Mouse (Mus musculus): ENCODE data around the gene 4933424G06Rik.
"Not testable (repeated sequence)": the region's sequence is repeated elsewhere in the genome, so short reads cannot be mapped to it uniquely, and the experiment has no call there.

4933424G06Rik gene

DNA sequence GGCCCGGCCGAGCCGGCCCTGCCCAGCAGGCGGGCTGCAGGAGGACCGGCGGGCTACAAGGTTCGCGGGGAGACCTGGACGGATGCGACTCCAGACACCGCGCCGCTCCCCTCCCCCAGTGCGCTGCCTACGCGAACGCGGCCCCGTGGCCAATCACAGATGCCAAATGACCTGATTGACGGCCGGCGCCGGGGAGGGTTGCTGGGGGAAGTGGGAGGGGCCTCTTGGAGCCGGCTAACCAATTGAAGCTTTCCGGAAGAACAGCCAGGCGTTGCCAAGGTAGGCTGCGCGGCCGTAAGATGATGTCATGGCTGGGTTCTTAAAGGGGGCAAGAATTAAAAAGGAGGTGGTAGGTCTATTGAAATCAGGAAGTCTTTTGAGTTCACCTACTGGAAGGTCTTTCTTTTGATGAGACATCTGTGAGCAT lies at the start of gene 4933424G06Rik:
4933424G06Rik (plus strand) TSS at position 296 of the 427 bp plus-strand sequence.
- peak; percentile 98 for DNase-seq

DNA sequence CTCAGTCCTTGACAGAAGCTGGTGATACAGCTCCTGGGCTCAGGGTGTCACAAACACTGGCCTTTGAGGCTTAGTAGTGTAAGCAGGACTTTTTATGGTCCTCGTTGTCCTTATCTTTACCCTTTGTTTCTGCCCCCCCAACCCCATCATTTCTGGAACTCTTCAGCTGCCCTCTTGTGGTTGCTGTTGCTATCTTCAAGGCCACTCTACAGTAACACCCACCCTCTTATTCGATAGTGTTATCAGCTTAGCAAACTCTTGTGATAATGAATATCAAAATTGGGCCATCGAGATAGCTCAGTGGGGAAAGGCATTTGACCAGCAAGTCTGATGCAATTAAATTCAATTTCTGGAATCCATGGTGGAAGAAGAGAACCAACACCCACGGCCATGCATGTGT lies 45.5 kb upstream of the 4933424G06Rik start:
- peak; percentile 21 for DNase-seq

DNA sequence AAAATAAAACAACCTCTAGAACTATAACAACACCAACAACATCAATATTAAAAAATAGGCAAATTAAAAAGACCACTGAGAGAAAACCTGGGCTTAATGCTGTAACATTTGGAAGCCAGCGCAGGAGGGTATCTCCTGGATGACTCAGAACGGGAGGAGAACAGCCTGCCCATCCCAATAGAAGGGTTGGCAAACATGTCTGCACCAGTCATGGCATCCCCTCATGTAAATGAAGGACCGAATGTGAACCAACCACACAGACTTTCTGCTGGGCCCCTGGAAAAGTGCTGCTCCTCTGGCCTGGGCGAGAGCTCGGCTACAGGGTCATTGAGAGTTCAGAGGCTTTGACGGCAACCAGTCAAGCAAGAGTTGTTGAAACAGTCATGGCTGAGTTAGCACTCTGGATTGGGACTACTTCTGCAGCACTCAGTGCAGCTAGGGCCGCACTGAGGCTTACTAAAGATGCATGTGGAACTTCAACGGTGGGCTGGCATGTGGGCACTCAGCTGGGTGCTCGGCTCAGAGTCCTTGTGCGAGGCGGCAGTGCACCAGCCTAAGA lies 44.7 kb upstream of the 4933424G06Rik start:
- DNase-seq = no peak

DNA sequence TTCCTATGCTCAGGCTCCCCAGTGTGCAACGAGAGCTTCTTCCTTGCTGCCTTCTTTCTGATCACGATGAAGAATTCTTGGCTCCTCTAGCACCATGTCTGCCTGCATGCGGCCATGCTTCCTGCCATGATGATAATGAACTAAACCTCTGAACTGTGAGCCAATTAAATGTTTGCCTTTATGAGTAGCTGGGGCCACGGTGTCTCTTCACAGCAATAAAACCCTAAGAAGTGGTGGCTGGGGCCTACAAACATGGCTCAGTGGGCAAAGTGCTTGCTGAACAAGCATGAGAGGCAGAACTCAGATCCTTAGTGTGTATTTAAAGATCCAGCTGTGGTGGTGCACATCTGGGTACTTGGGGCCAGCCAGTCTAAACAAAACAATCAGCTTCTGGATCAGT lies 44.0 kb upstream of the 4933424G06Rik start:
- no peak for DNase-seq

DNA sequence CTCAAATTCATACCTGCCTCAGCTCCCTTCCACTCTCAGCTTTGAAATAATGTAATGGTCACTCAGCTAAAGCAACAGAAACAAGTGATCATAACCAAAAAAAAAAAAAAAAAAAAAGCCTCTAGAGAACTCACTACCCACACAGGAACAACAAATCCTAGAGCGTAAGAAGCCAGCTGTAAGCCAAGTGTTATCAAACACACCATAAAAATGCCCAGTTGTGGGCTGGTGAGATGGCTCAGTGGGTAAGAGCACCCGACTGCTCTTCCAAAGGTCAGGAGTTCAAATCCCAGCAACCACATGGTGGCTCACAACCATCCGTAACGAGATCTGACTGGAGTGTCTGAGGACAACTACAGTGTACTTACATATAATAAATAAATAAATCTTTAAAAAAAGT lies 41.9 kb upstream of the 4933424G06Rik start:
- DNase-seq = not testable (repeated sequence)

DNA sequence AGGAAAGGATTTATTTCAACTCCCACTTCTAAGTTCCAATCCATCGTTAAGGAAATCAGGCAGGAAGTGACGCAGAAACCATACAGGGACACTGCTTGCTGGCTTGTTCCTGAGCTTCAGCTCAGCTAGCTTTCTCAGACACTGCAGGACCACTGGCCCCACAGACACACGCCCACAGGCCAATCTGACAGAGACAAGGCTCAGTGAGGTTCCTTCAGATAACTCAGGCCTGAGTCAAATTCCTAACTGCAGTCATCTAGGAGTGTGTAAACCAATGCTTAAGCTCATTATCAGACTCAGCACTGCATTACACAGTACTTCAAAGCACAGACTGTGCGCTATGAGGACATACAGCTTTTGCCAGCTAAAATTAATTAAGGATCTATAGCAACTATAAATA lies 39.7 kb upstream of the 4933424G06Rik start:
- DNase-seq = no peak

DNA sequence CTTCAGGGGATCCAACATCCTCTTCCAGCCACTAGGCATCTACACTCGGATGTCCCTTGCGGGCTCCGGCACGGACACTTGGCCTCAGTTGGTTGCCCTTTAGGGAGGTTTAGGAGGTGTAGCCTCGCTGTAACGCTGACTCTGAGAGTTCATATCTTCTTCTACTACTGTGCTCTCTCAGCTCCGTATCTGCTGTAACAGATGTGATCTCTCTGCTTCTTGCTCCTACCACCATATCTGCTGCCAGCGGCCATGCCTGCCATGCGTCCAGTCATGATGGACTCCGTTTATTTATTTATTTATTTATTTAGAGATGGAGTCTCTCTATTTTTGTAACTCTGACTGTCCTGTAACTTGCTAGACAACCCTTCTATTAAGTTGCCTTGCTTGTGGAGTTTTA lies 38.7 kb upstream of the 4933424G06Rik start:
- DNase-seq = no peak

DNA sequence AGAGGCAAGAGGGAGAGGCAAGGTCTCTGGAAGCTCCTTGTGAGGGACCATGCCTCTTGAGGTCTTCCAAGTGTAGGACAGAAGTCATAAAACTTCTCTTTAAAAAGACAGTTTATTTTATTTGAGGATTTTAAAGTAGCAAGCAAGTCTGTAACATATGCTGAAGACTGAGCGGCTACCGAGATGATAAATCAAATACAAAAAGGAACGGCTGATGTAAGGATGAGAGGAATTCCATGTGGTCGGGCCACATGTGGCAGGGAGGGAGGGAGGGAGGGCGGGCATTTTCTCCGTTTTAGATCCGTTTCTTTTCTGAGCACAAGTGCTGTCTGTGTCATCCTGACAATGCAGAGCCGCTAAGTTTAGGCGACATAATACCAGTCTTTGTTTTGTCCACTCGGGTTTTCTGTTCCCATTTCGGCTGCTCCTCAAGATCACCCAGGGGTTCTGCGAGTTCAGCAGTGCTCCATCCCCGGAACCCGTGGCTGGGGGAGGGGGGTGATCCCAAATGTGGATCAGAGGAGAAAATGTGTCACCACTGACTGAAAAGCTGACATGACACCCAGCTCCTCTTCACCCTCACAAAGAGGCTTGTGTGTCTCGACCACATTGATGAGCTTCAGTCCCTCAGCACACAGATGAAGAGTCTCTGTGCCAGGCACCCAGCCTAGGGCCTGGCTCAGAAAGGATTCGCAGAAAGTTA lies 37.1 kb upstream of the 4933424G06Rik start:
- peak; percentile 23 for DNase-seq

DNA sequence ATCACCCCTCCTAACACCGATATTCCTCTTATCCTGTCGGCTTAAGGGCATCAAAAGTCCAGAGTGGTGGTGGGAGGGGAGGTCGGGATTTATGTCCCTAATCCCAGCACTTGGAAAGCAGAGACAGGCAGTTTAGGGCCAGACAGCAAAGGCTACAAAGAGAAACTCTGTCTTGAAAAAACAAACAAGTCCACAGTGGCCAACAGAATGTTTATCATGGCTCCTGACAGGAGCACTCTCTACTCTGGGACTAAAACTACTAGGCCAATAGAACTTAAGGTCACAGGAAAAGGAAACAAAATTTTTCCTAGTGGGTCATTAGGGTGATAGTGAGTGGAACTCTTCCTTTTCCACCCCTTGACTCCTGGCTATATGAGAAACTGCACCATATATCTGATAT lies 35.0 kb upstream of the 4933424G06Rik start:
- no peak for DNase-seq

DNA sequence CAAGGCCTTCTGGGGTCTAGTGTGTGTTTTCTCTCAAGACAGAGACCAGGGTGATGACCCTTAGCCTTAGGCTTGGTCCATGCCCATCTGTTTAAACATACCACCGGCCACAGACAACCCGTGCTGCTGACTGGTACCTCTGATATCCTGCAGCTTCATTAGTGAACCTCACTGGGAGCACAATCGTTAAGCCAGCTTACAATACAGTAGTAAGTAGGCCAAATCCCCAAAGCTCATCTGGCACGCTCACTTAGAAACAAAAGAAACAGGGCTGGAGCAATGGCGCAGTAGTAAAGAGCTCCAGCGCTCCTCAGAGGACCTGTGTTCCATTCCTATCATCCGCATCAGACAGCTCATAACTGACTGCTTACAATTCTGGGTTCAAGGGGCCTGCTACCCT lies 29.1 kb upstream of the 4933424G06Rik start:
- DNase-seq = no peak

DNA sequence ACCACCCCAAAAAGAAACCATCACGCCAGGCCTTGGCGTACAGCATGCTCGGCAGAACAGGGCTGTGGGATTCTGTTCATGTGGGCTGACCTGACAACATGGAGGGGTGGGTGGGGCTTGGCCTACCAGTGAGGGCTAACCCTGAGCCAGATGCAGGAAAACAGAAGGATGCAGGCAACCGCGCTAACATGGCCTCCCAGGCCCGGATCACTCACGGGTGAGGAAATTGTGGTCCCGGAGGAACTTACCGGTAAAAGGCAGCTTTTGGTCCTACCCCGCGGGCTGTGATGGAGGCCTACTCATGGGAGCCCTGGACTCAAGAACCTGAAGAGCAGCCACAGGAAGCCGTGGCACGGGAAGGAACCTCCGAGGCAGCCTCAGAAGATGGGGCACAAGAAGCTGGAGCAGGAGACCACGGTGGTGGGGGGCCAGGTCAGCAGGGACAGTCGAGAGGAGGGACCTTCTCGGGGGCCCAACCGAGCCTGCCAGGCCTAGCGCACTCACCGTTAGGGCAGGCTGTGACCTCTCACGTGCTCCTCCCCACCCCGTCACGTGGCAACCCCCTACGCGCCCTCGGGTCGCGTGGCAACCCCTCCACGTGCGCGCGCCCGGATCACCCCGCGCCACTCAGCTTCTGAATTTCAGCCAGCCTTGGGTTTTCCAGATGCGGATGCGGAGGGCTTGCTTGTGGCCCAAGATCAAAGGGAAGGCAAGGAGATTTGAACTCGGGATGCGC lies 27.2 kb upstream of the 4933424G06Rik start, which contains the start of gene Fam178b:
Fam178b (minus strand) TSS at position 564 of the 736 bp plus-strand sequence.
- no peak for DNase-seq

DNA sequence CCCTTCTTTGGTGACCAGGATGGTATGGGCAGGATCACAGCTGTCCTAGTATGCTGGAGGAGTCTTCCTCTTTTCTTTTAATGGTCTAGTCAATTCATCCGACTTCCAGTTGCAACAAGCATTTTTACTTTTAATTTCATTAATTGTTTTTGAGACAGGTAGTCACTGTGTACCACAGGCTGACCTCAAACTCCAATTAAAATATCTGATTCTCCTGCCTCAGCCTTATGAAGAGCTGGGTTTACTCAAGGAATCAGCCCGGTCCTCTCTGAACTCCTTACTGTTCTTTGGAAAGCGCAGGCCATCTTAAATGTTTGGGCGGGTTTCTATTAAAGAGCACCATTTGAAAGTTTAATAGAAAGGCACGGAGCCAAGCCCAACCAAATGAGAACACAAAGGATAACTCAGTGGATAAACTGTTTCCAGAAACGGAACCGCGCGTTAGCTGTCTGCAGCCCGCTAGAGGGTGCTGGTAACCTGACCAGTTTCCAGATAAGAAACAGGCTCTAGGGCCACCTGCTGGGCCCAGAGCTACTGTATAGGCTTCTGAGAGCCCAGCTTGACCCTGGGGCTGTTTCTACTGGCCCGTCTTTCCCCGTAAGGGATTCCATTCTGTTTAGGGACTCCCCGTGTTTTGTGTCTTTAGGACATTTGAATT lies 26.0 kb upstream of the 4933424G06Rik start:
- DNase-seq = peak; percentile 83

DNA sequence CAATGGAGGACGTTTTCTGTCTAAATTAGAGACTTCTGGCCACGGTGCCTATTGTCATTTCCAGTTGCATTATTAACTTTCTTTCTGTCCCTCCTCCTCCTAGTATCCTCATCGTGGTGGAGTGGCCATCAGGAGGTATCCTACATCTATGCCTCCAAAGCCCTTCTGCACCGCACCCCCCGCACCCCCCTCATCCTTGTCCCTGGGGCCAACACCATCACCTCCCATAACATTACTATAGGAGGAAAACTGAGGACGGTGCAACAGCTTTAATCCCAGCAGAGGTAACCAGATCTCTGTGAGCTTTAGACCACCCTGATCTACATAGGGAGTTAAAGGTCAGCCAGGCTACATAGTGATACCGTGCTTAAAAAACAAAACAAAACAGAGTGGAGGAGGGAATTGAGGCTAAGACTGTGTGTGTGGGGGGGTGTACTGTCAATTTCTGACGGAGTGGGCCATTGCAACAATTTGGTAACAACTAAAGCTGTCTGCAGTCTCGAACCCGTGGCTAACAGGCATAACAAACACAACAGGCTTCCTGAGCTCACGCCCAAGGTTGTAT lies 19.2 kb upstream of the 4933424G06Rik start:
- no peak for DNase-seq

DNA sequence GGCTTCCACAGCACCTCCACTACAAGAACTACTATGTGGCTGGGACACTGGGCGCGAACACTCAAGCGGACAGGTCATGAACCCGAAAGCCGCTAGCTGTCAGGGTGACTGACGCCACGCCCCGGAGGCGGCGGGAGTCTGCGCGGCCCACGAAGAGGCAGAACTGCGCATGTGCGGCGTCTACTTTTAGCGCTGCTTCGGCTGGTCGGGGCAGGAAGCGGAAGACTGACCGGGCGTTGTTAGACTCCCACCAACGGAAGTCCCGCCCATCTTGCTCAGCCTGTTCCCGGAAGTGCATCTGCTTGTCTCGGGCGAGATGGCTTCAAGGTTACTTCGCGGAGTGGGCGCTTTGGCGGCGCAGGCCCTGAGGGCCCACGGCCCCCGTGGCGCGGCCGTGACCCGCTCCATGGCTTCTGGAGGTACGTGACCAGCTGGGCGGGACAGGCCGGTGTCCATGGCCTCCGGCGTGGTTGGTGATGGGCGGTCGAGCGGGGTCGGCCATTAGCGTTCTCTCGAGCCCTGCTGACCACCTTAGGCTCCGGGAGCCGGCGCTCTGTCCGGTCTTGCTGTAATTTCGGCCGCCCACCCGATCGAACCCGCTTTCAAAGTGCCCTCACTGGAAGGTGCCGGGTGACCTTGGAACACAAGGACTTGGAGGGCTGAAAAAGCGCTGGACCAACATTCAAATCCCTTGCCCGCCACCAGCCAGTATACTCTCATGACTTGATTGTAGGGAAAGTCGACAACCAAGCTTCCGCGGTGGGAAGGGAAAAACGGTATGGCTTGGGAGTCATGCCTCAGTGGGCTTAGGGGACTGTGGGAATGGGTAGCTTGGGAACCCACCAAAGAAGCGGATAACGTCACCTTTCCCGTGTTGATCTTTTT lies 18.4 kb upstream of the 4933424G06Rik start, which contains the start of gene Cox5b:
Cox5b (plus strand) TSS at position 179 of the 885 bp plus-strand sequence.
- peak; percentile 97 for DNase-seq

DNA sequence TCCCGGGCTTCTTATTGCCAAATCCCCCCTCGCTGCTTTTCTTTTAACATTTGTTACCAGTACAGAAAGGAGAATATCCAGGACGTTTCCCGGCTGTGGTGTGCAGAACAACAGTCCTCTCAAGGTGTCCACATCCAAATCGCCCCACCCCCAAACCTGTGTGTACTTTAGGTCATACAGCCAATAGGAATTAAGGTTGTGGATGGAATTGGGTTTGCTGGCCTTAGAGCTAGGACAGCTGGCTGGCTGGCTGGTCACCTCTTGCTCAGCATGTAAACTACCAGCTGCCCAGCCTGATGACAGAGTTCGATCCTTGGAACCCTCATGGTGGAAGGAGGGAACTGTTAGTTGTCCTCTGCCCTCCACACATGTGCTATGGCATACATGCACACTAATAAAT lies 15.1 kb upstream of the 4933424G06Rik start:
- DNase-seq = no peak

DNA sequence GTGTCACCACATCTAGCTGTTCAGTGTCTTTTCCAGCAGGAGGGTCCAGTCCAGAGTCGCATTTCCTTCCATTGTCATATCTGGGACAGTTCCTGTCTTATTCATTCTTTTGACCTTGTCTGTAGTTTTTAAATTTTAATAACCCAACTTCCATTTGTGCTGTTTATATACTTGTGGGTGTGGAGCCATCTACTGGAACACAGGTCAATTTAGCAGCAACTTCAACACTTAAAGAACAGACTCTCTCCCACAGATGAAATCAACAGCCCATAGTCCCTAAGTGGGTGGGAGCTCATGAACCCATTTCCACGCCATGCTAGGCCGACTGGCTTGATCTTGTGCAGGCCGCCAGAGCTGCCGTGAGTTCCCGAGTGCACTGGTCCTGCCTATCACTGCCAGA lies 13.5 kb upstream of the 4933424G06Rik start:
- DNase-seq = no peak

DNA sequence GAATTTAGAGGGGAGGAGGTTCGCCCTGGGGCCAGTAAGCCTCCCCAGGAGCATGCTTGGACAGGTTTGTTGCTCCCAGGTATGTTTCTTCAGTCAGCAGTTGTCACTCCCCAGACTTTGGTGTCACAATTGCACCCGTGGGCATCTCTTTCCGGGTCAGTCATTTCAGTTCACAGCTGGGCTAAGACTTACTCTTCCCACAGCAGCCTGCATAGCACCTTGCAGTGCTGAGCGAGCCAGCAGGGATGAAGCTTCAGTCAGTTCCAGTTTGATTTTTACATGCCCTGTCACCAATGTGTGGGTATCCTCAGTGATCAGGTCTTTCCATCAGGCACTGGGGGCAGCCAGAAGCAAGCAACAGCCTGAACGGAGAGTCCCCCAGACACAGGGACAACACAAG lies 12.9 kb upstream of the 4933424G06Rik start:
- no peak for DNase-seq

DNA sequence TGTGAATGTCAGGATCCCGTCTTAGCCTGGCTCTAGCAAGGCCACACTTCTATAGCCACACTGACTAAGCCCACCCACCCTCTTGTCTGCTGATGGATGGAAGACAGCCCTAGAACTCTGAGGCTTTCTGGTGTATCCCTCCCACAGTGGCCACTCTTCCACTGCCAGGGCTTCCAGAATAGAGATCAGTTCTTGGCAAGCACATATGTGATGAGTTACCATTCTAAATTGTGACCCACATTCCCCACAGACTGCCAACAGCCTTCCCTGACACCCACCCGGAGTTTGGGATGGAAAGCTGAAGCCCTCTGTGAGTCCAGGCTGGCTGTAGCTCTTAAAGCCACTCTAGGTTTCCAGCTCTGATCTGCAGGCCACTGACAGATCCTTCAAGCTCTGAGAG lies 2.8 kb upstream of the 4933424G06Rik start:
- DNase-seq = no peak

DNA sequence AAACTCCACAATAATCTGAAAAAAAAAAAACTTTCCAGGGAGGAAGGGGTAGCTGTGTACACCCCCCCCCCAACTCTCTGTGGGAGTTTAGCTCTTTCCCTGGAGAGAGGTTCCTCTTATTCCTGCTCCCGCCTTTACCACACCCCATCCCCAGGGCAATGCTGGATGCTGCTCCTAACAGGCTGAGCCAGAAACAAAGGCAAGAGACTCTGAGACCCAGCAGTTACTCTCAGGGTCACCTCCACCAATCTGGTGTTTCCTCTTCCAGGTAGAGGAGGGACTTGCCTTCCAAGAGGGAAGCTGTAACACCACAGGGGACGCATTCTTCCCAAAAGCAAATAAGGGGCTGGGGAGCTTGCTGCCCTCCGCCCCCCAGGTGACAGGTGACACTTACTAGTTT lies 2.2 kb upstream of the 4933424G06Rik start:
- DNase-seq = no peak

DNA sequence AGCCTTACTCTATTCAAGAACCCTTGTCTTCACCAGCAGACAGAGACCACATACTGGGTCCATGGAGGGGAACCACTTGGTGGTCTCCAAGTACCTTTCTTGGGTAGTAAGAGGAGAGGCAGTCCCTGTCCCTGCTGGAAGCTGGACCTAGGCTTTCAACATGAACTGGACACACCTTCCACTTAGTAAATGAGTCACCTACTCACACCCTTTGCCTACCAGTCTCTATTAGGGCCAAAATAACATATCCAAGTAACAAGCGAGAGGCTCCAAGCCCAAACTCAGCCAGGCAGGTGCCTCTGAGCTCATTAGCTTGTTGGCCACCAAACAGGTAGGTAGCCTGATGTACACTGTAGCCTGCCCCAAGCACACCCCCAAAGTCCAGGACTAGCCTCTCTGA lies 1.3 kb upstream of the 4933424G06Rik start:
- DNase-seq = no peak

DNA sequence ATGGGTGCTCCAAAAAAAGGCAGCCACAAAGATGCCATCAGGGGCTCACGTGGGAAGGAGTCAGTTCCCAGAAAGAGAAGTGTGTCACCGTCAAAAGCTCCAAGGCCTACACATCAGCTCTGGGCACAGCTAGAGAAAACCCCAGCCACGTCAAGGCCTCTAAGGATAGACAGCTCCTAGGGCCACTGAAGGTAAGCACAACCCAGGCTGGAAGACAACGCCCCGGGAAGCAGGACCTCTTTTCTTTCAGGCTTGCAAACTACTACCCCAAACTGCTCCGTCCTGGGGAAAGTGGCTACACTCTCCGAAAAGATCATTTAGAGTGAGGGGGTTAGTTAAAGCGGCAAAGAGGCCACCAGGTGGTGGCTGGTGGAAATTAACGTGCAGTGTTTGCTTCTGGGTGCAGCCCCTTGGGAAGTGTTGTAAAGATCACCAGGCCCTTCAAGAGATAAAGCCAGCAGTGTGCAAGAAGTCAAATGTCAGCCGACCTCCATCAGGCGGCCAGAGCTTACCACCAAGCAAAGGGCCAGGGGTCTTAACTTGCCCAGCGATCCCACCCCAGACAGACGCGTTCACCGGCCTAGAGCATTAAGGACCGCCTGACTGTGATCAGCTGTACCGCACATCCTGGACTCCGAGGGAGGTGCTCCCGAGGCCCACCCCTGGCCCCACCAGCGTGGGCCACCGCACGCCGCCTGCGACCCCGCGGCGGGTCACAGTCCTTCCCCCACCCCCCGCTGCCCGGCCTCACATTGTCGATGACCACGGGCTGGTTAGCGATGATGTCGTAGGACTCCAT lies 695 bp upstream of the 4933424G06Rik start:
- DNase-seq = peak; percentile 22

Data from layer of hippocampus, adult 9-11 months (tissue).